Mouse (Mus musculus) induced T-regulatory cell, adult 2 months (primary cell): ENCODE results near the gene Gm49405.

Experiments used
- DNase-seq: peaks from one replicate; pipeline ENCODE4 v3.0.0-alpha.2; 2012; ENCODE audit warnings: low read depth

Gm49405 gene

GRCm38 (mm10) chr19:4051741-4052515 lies 51.5 kb downstream of the Gm49405 start:
- peak; percentile 90 for DNase-seq

GRCm38 (mm10) chr19:4052516-4053030 lies 52.1 kb downstream of the Gm49405 start:
- peak; percentile 83 for DNase-seq

- DNase-seq, result no peak
Observed at GRCm38 (mm10) chr19:4054613-4055012, 54.2 kb downstream of the Gm49405 start.
